Mouse (Mus musculus) left cerebral cortex, postnatal 10 days (tissue): ENCODE results near the gene Mypn. TPM values are rescaled to one million over a fixed set of nuclear protein-coding genes. Genes with fewer than 3 reads are reported as not detected.
A peak's percentile ranks its signal among the peaks of the same experiment; 100 is the strongest.

Experiments
- DNase-seq, 2 experiments: peaks; one replicate each; pipeline ENCODE4 v3.0.0; 2021 to 2022; ENCODE audit warnings: low spot score in 2 of 2, mixed read lengths in 1 of 2; ENCODE audit errors: extremely low spot score in 1 of 2
- intact Hi-C: fragments of 180-260 bp; cut with DNase I; formaldehyde crosslinking; loops from one replicate; pipeline ENCODE4 v1.15.1; 2025
- total RNA-seq, 2 experiments: library from RNA; stranded (reverse); gene quantifications; 2 replicates each; pipeline ENCODE4 v1.2.3; 2021

Mypn gene
- total RNA-seq, 2 experiments from 2014 or later = 5.6 to 7.5 TPM

DNA sequence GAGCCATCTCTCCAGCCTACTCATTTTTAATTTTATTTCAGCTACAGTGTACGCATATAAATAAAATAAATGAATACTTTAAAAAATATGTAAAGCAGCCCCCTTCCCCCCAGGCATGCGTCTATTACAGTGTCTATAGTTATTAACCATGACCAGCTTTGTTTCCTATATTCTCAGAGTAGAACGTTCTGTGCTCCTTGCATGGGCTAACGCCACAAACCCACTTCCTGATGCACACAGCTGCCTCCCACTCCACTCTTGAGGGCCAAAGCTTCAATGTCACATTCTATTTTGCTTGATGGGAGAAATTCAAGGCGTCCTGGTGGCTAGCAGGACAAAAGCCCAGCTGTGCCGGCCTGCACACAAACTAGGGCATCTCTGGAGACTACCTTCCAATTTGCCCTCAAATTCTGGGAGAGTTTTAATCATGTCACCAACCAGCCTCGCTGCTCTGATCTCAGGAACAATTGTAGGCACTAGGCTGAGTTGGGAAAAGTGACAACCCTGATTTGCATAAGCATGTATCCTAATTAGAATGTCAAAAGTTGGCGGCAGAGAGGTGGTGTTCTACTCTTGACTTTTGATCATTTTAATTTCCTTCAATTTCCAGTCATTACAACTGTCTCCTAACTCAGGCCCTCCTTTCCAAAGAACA lies 114.5 kb downstream of the Mypn start:
- DNase-seq = no peak
- intact Hi-C loops = no loop called here

DNA sequence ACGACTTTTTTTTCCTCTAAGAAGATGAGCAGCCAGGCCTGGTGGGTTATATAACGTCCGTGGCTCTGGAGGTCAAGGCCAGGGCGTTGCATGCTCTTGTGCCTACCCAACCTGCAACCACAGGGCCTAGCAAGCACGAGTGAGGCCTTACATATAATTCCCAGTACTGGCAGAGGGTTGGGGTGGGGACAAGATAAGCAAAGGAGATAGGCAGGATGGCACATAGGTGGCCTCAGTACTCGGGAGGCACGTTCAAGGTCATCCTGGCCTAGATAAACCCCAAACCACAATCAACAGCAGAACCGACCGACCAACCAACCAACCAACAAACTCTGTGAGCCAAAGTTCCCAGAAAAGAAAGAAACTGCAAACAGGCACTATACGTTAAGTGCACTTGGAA lies 117.4 kb downstream of the Mypn start:
- no peak for DNase-seq
- intact Hi-C loops = no loop called here

DNA sequence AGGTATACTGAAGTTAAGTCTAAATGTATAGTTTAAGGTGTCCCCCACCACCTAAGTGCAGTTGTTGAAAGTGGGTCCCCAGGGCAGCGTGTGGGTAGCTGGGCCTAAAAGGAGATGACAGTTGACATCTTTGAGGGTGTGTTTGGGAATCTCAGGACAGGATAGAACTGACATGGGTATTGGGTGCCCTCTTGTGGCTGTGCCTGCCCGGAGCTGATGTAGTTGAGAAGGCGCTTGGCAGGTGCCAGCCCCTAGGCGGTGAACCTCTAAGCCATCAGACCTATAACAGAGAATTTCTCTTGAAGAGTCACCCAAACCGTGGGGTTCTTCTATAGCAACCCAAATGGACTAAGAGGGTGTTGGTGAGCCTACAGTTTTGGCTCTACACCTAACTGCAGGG lies 137.8 kb downstream of the Mypn start:
- intact Hi-C loops = loop anchor here (5.0 kb wide), 1 partner anchor 44 kb away; the partner anchor contains the start of genes Hnrnph3 and Pbld2
- peak; percentile 63 to 82 for DNase-seq

Other genes with a start within 250 kb of the Mypn start
- gene Rufy2, start 223.7 kb downstream of the Mypn start, total RNA-seq = 10 to 100 TPM; 84.3 to 91.7 TPM
- 10 to 100 TPM; 32.0 to 35.9 TPM for gene Hnrnph3, start 179.7 kb downstream of the Mypn start, total RNA-seq
- gene Pbld2, start 179.6 kb downstream of the Mypn start, total RNA-seq = 1 to 10 TPM; 2.2 to 2.3 TPM
- gene Pbld1, start 143.8 kb downstream of the Mypn start, total RNA-seq = under 1 TPM in 1 of 2 experiments, not detected in 1; 0.14 TPM
- gene Atoh7, start 104.3 kb downstream of the Mypn start, total RNA-seq = 1 to 10 TPM; 1.6 to 1.9 TPM
- gene Herc4, start 39.9 kb upstream of the Mypn start, total RNA-seq = 10 to 100 TPM; 40.6 to 43.6 TPM
- 10 to 100 TPM; 12.8 TPM for gene Sirt1, start 177.8 kb upstream of the Mypn start, total RNA-seq
- 10 to 100 TPM in 1 of 2 experiments, 1 to 10 TPM in 1; 9.0 to 13.0 TPM for gene Dnajc12, start 178.5 kb upstream of the Mypn start, total RNA-seq
- not detected for gene Gm7075, start 217.8 kb upstream of the Mypn start, total RNA-seq
- gene Ctnna3, start 226.1 kb upstream of the Mypn start, total RNA-seq = 1 to 10 TPM; 1.4 TPM